Mouse (Mus musculus) thymus, adult 2 months (tissue): Measurements from ENCODE around the gene Emc8.

Source experiments
- CTCF ChIP-seq: fragments of 200-500 bp; IDR thresholded peaks from 2 replicates; pipeline ENCODE4 v1.5.1; 2012; ENCODE audit warnings: mild to moderate bottlenecking, control low read depth, low read length, moderate library complexity, borderline replicate concordance; ENCODE audit not compliant: control insufficient read depth, poor library complexity, insufficient read depth; ENCODE audit errors: extremely low read depth
- POLR2A ChIP-seq: fragments of 200-500 bp; IDR thresholded peaks from 2 replicates; pipeline ENCODE4 v1.6.1; 2012; ENCODE audit warnings: mild to moderate bottlenecking, low read length, control low read depth, moderate library complexity; ENCODE audit not compliant: control insufficient read depth, poor library complexity, insufficient read depth; ENCODE audit errors: extremely low read depth

- no peak for TF ChIP-seq CTCF
- TF ChIP-seq POLR2A = no peak
Measured at GRCm38 (mm10) chr8:120671775-120672174, 3.4 kb upstream of the Emc8 start.
